Mouse (Mus musculus): ENCODE data around the gene Gm11114. TPM values are rescaled to one million over a fixed set of nuclear protein-coding genes. Genes with fewer than 3 reads are reported as not detected.

Gm11114 gene
- total RNA-seq (2021): not detected
- long read RNA-seq, experiment 1: 0 reads
- long read RNA-seq, experiment 2: 0 reads

GRCm38 (mm10) chr9:85312473-85312872, at the start of gene Gm11114:
Gene Gm11114 (plus strand): TSS chr9:85312773.
- DNase-seq (ENCODE audit: low spot score in 2 of 2): no peak

- no peak for DNase-seq (ENCODE audit: low spot score in 2 of 2)
These were observed 45.7 kb upstream of the Gm11114 start for GRCm38 (mm10) chr9:85266847-85267246.

- no peak for DNase-seq (ENCODE audit: low spot score in 2 of 2)
These were observed 38.5 kb upstream of the Gm11114 start for GRCm38 (mm10) chr9:85274114-85274513.

GRCm38 (mm10) chr9:85302849-85303248, 9.7 kb upstream of the Gm11114 start:
- no peak for DNase-seq (ENCODE audit: low spot score in 2 of 2)

GRCm38 (mm10) chr9:85303378-85303777, 9.2 kb upstream of the Gm11114 start:
- DNase-seq (ENCODE audit: low spot score in 2 of 2): no peak

- no peak for DNase-seq (ENCODE audit: low spot score in 2 of 2)
These were observed 3.5 kb downstream of the Gm11114 start for GRCm38 (mm10) chr9:85316122-85316521.

GRCm38 (mm10) chr9:85320167-85320951, 7.8 kb downstream of the Gm11114 start:
- DNase-seq (ENCODE audit: low spot score in 2 of 2): no peak

GRCm38 (mm10) chr9:85324158-85324875, 11.7 kb downstream of the Gm11114 start:
- DNase-seq (ENCODE audit: low spot score in 2 of 2): no peak

- DNase-seq (ENCODE audit: low spot score in 2 of 2): no peak
These were observed 12.8 kb downstream of the Gm11114 start for GRCm38 (mm10) chr9:85325201-85325868.

- peak; percentile 36 to 58 for DNase-seq (ENCODE audit: low spot score in 2 of 2)
These were observed 14.0 kb downstream of the Gm11114 start for GRCm38 (mm10) chr9:85326292-85327241.

- DNase-seq (ENCODE audit: low spot score in 2 of 2): peak; percentile 73 to 90
These were observed 15.0 kb downstream of the Gm11114 start, which contains the start of gene Tent5a for GRCm38 (mm10) chr9:85327242-85328211. Gene Tent5a (minus strand): TSS chr9:85327348.

GRCm38 (mm10) chr9:85328259-85328658, 15.7 kb downstream of the Gm11114 start:
- DNase-seq (ENCODE audit: low spot score in 2 of 2): peak; percentile 83 to 92

GRCm38 (mm10) chr9:85331521-85331920, 18.9 kb downstream of the Gm11114 start:
- no peak for DNase-seq (ENCODE audit: low spot score in 2 of 2)

- no peak for DNase-seq (ENCODE audit: low spot score in 2 of 2)
These were observed 23.5 kb downstream of the Gm11114 start for GRCm38 (mm10) chr9:85336046-85336445.

- DNase-seq (ENCODE audit: low spot score in 2 of 2): no peak
These were observed 27.7 kb downstream of the Gm11114 start for GRCm38 (mm10) chr9:85340303-85340702.

- DNase-seq (ENCODE audit: low spot score in 2 of 2): no peak
These were observed 30.6 kb downstream of the Gm11114 start for GRCm38 (mm10) chr9:85342892-85343785.

- DNase-seq (ENCODE audit: low spot score in 2 of 2): no peak
These were observed 35.4 kb downstream of the Gm11114 start for GRCm38 (mm10) chr9:85347823-85348523.

- DNase-seq (ENCODE audit: low spot score in 2 of 2): no peak
These were observed 43.0 kb downstream of the Gm11114 start for GRCm38 (mm10) chr9:85355559-85355958.

Measured in gastrocnemius, postnatal 4 days (tissue).